Mouse (Mus musculus): ENCODE results near the gene Cyb5r3. TPM values are rescaled to one million over a fixed set of nuclear protein-coding genes. Genes with fewer than 3 reads are reported as not detected.
"Not testable (repeated sequence)": the region's sequence is repeated elsewhere in the genome, so short reads cannot be mapped to it uniquely, and the experiment has no call there.

Gene Cyb5r3
- total RNA-seq, 1 experiment from 2014 or later, result 217 TPM

DNA sequence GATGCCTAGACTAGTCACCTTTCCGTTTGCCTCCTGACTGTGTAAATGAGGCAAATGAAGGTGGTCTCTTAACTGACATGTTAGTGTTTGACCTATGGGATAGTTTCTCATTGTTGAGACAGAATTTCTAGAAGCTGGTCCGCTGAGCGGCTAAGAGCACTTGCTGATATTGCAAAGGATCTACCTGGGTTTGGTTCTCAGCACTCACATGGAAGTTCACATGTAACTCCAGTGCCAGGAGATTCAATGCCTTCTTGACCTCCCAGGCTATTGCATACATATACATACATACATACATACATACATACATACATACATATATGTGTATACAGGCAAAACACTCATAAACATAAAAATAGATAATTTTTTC lies 22.3 kb downstream of the Cyb5r3 start:
- DNase-seq, result no peak

DNA sequence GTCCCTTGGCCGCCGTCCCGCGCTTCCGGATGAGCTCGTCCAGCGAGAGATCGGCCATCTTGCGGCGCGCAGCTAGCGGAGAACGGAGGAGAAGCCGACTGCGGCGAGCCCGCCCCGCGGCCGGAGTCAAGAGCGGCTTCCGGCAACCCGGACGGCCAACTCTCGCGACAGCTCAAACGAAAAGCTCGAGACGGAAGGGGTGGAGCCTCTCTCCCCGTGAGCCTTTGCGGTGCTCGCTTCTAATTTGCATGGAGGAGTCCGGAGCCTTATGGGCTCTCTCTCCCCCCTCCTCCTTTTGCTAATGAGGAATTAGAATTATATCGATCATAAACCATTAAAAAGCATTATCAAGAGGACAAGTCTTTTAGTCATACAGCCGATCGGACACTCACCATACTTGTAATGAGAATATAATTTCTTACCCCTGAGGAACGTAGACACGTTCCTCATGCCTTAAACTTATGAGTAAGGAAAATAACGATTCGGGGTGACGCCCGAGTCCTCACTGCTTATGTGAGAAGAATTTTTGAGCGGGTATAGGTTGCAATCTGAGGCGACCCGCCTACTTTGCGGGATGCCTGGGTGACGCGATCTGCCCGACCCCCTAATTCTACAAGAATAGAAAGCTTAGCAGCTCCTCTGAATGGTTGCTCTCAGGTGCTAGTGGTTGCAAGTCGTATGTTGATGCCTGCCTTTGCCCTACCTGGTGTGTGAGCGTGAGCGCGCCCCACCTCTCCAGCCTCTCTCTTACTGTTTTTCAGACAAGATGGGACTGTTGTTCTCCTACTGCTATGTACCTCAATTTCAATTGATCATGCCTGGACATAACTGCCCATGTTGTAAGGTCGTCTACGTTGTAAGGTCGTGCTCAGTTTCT lies 23.0 kb downstream of the Cyb5r3 start, which contains the start of gene Poldip3:
Gene Poldip3 (minus strand): TSS at position 189 of the 877 bp plus-strand sequence.
- peak; percentile 99 for DNase-seq

DNA sequence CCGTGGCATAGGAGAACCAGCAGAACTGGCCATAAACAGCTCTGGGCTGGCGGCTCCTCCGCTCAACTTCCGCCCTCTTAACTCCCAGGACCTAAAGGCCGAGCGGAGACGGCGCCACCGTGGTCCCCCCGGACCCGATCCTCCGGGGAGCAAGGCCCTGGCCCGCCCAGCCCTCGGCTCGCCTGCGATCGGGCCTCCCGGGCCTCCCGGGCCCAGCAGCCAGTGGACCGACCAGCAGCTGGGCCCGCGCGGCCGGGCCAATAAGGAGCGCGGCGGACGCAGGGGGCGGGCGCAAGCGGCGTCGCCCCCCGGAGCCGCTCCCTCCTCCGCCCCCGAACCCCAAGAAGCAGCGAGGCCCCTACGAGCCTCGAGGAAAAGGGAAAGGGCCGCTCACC lies 23.6 kb downstream of the Cyb5r3 start:
- peak; percentile 88 for DNase-seq

DNA sequence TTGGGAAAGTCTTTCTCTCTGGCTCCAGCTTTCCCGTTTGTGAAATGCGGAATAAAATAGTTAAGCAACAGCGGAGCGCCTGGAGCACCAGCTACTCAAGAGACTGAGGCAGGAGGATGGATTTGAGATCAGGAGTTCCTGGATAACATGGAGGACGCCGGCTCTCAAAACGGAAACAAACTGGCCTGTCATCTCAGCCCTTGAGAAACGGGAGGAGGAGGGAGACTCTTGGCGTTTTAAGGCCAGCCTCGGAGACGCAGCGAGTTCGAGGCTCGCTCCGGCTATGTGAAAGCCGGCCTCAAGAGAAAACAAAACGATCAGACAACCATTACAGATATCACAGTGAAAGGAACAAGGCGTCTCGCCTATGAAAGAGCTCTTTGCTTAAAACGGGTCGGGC lies 24.0 kb downstream of the Cyb5r3 start:
- DNase-seq, result peak; percentile 58

DNA sequence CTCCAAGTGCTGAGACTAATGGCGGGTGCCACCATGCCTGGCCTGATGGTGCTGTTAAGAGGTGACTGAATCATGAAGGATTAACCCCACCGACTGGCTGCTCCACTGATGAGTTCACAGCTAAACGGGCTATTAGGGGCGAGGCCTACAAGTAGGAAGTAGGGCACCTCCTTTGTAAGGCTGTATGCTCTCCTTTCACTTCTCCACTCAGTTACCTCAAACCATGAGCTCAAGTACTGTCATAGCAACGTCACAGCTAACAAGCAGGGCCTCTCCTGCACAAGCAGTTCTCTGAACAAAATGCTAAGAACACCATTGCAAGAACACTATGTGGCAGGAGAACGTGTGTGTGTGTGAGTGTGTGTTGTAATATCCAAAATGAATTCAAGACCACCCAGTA lies 26.9 kb downstream of the Cyb5r3 start:
- DNase-seq, result no peak

DNA sequence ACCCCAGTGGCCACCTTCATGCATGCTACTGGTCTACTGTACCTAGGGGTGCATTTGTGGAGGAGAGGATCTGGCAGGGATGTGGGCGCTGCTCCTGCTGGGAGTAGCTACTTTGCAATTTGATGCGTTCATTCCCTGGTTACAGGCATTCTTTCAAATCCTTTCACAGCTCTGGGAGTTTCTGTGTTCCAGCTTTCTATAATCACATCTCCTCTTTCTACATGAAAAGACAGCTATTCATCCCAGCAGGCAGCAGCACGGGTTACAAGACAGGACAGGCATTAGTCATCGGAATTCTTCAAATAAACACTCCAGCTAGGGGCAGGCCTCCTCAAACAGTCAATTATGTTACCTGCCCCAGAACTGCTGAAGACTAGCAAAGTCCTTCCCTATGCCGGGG lies 29.5 kb downstream of the Cyb5r3 start:
- no peak for DNase-seq

DNA sequence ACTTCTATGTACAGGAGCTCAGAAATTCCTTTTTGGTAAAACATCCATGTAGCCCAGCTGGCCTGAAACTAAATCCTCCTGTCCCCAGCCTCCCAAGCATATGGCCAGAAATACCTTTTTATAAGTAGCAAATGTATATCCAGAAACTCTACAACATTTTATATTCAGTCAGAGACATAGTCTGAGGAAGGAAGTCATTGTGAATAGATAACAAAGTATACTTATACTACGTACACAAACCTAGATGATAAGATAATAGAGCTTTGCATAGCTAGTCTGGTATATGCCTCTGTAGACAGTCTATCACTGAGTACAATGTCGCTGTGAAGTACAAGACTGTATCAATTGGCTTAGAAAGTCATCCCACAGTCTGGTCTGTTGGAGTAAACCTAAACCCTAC lies 36.7 kb downstream of the Cyb5r3 start:
- DNase-seq, result no peak

DNA sequence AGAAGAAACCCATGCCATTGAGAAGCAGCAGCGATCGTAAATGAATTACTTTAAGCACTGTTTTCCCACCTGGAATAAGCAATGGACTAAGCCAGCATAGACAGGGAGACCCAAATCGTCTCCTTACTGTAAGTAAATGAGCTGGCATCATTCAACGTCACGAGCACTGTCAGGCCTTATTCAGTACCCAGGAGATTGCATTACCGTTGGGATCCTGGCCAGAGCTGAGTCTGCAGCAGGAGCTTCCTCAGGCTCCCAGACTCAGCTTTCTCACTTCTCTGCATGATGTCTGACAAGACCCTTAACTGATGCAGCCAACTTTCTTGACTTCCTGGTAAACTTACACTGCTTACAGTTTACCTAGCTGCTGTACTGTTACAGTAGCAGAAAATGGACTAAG lies 37.7 kb downstream of the Cyb5r3 start:
- DNase-seq, result peak; percentile 34

DNA sequence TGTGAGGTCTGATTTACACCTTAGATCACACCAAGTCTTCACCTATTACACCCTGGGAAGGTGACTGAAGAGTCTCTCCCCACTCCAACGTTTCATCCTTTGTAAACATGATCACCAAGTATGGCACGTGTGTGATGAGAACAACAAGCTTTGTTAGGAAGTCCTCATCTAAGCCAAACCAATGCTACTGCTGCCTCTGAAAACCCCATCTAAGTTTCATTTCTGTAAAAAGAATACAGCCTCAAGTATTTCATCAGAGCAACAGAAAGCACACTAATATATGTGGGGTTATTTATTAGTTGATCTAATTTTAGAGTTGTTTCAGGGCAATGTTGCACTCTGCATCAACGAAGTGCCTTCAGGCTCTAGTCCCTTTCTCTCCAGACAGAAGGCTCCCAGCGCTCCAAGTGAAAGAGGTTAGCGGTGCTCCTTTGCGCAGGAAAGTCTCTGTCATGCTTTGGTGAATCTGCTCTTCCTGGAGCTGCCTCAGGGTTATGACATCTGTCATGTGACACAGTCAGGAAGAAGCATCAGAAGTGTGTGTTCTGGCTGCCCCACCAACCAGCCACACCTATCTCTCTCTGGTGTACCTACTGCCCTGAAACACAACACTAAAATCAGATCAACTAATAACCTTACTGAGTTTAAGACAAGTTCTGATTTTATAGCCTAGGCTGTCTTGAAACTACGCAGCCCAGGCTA lies 42.7 kb downstream of the Cyb5r3 start:
- no peak for DNase-seq

DNA sequence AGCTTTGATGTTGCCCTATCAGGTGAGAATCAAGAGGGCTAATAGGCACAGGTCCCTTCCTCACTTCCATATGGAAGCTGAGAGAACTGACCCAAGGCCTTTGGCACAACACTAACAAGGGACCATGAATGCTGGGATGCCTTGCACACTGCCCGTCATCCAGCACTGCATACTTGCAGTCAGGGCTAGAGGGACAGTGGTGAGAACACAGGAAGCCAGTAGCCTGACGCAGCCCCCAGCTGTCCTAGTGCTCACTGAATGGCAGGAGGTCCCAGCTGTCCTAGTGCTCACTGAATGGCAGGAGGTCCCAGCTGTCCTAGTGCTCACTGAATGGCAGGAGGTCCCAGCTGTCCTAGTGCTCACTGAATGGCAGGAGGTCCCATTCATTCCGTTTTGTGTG lies 45.4 kb downstream of the Cyb5r3 start:
- DNase-seq, result not testable (repeated sequence)

DNA sequence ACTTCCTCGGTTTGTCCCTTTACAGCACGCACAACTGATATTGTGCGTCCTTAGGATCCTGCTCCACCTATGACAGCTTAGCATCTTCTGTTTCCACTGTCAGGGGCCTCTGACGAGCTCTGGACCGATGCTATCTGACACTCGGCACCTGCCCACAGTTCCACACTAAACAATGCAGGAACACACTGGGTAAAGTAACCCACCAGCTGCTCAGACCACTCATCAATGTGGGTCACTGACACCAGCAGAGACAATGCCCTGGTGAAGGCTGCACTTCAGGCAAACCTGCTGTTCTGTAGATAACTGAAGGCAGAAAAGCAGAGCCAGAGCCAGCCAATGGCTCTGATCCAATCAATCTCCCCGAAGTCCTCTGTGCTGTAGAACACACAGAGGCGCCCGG lies 45.8 kb downstream of the Cyb5r3 start:
- no peak for DNase-seq

DNA sequence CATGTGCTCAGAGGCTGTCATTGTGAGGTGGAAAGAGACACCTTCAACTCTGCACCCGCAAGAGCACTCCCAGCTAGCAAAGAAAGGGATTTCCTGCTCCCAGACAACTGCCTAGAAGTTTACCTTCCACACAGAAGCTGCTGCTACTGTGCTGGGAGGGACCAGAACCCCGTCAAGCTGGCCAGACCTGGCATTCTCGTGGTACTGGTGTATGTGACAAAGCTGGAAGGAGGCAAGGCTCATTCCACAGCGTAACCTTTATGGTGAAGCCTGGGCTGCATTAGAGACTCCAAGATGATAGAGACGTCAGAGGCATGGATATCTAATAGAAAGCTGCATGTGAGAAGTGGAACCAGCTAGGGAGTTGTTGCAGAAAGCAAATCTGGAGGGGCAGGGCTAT lies 47.8 kb downstream of the Cyb5r3 start:
- no peak for DNase-seq

DNA sequence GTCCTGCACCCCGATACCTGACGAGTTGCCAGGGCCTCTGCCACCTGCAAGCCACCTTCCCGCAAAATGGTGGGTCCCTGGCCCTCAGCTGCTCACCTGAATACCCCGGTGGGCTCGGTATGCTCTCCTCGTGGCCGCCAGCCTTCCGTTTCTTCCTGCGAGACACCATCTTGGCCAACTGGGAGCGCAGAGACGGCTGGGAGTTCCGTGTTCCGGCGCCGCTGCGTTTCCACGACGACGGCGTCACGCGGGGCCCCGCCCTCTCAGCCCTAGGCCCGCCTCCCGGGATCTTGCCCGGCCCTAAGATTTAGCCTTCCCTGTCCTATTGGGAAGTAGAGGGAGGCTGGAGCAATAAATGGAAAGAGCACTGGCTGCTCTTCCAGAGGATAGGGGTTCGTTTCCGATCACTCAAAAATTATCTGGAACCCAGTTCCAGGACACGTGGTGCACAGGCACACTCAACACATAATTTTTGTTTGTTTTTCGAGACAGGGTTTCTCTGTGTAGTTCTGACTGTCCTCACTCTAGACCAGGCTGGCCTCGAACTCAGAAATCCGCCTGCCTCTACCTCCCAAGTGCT lies 49.7 kb downstream of the Cyb5r3 start, which contains the start of gene Rrp7a:
Gene Rrp7a (minus strand): TSS at position 236 of the 580 bp plus-strand sequence.
- peak; percentile 97 for DNase-seq

DNA sequence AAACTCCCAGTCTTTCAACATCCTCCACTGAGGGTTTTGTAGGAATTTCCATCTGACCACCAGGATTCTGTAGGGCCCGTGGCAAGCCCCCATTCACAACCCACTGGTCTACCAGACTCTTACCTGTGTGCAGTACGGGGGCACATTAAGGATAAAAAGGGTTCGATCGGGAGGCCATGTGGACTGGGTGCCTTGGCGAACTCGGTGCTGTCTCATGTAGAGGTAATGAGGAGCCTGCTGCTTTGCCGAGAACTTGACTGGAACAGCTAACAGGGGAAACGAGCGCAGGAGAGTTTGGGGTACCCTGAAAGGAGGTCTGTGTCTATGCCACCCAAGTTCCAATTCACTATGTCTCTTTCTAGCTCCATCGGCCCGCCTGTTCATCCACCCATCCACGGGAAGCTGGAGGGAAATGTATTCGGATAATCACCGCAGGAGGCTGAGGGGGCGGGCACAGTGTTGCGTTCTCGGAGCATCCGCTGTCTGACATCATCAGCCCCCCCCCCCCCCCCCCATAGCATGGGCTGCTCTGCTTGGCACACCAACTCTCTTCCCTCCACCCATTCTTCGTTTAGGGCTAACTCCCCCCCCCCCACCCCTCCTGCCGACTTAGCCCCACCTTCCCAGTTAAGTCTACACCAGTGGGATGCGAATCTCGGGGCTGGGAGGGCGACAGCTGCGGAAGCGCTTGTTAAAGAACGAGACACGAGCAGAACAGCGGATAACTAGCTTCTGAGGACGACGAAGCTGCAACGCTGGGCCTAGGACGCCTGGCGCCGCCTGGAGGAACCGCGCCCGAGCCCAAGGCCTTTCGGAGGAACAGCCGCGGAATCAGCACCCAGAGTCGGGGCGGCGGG lies 50.5 kb downstream of the Cyb5r3 start:
- peak; percentile 66 for DNase-seq

DNA sequence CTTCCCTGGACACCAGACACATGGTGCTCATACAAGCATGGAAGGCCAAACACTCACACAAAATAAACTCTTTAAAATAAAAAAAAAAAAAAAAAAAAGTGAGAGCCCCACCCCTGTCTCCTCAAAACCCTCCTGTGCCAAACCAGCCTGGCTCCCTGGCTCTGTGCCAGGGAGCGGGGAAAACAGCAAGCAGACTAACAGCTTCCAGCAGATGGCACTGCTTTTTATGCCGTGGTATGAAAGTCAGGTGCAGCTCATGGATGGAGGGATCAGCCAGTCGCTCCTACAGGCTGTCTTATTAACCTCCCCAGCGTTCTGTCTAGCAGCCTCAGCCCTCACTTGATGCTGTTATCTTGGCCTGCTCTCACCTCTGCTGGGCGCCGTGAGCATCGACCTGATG lies 54.0 kb downstream of the Cyb5r3 start:
- DNase-seq, result peak; percentile 71

DNA sequence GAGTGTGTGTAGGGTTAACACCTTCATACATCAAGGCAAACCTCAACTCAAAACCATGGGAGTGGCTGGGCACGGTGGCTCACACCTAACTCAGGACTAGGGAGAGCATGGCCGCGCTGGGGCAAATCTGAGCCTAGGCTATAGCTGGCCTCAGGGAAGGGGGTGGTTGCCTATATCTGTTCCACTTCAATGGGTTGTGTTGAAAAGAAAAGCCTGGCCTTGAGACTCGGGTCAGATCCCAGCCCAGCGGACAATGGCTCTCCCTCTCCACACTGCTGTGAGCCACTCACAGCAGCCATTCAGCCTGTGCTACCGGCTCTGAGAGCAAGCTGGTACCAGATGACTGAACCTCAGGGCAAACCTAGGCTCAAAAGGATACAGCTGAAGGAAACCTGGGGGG lies 57.3 kb downstream of the Cyb5r3 start:
- DNase-seq, result no peak

DNA sequence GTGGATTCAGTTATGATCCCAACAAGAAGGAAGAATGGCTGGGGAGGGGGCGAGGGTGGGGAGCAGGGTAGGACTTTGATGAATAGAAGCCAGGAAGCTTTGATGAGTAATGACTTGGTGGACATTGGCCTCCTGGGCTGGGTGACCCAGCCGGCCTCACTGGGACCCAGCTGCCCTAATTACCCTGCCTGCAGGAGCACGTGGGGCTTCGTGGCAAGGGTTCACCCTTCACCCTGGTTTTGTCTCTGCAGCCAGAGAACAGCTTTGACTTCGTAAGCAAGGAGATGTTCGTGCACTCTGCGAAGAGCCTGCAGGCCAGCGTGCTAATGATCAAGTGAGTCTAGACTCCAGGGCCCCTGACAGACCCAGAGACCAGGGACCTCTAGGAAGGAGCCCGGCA lies 58.3 kb downstream of the Cyb5r3 start:
- no peak for DNase-seq

DNA sequence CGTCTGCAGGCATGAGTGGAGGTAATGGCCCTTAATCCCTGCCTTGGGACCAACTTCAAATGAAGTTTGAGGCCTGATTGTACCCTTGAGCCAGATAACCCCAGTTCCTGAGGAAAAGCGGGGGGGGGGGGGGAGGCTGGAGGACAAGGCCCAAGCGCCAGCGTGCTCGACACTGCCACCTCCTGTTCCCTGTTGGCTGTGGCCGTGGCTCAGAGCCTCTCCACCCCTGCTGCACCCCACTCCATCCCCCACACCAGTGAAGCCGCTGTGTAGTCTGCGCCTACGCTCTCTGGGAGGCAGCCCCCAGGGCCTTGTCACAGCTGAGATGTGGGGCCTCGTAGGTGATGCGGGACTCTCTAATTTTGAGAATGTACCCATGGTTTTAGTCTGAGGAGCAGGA lies 59.5 kb downstream of the Cyb5r3 start:
- DNase-seq, result peak; percentile 92

DNA sequence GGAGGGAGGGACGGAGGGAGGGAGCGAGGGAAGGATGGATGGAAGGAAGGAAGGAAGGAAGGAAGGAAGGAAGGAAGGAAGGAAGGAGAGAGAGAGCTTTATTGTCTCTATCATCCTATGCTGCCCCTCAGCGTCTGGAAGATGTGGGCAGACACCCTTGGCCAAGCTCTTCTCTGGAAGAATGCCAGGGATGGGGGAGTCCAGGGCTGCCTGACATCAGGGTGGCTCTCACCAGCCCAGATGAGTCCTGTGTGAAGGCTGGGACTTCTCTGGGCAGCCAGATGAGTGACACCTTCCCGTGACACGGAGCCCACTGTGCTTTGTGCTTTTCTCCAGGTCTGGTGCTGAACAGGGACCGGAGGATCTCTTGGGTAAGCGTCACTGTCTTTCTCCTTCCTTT lies 60.5 kb downstream of the Cyb5r3 start:
- DNase-seq, result no peak

DNA sequence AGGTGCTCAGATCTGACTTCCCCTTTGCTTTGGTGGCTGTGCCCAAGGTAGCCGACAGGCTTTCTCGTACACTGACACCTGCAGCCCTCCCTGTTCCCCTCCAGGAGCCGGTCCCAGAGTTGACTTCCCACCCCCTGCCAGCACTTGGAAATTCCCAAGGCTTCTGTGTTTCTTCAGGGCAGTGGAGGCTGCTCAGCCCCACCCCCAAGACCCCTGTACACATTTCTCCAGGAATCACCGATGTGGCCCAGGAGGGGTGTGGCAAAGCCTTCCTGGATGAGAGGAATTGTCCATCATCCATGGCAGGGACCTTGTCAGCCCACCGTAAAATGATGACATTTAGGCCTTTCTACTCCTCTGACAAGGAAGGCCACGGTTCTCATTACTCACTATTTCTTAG lies 61.1 kb downstream of the Cyb5r3 start:
- DNase-seq, result peak; percentile 24

DNA sequence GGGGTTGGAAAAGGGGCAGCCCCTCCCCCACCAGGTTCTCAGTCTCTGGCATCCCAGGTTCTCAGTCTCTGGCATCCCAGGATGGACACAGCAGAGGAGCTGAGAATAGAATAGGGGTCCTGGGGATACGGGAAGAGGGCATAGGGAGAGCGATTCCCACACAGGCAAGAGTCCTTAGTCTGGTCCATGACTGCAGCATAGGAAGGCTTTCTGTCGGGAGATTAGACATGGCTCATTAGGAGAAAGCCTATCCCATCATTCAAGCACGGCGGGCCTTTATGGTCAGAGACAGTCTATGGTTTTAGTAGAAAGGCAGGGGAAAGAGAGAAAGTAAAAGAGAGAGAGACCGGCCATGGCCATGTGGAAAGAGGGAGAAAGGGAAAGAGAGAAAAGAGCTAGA lies 64.6 kb downstream of the Cyb5r3 start:
- no peak for DNase-seq

DNA sequence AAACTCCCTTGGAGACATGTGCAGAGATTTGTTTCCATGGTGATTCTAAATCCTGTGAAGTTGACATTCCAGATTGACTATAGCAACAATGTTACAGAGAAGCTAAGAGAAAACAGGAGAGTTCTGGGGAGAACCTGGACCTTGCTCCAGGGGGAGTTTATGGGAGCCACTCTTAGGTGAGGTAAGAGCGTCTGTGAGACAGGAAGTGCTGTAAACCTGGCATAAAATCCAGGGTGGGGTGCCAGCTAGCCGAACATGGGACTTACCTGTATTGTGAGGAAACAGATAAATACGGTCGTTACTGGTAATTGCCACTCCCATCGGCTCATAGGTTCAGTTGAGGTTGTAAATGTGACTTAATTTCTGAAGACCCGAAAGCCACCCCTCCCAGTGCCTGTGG lies 66.0 kb downstream of the Cyb5r3 start:
- DNase-seq, result no peak

All from adrenal gland, postnatal 14 days (tissue).